Mouse (Mus musculus): ENCODE results near the gene Rpl29.

Rpl29 gene

GRCm38 (mm10) chr9:106473081-106473752, 44.0 kb downstream of the Rpl29 start:
- no peak for DNase-seq (ENCODE audit: low spot score)

- DNase-seq (ENCODE audit: low spot score): no peak
Observed at GRCm38 (mm10) chr9:106473753-106474105, 44.5 kb downstream of the Rpl29 start.

- peak; percentile 90 for DNase-seq (ENCODE audit: low spot score)
Observed at GRCm38 (mm10) chr9:106474456-106474855, 45.2 kb downstream of the Rpl29 start.

GRCm38 (mm10) chr9:106475046-106475445, 45.8 kb downstream of the Rpl29 start:
- DNase-seq (ENCODE audit: low spot score): no peak

GRCm38 (mm10) chr9:106475663-106476001, 46.4 kb downstream of the Rpl29 start, which contains the start of gene Rrp9:
Gene Rrp9 (plus strand): TSS chr9:106475963.
- DNase-seq (ENCODE audit: low spot score): no peak

- DNase-seq (ENCODE audit: low spot score): no peak
Observed at GRCm38 (mm10) chr9:106476002-106476923, 47.0 kb downstream of the Rpl29 start.

GRCm38 (mm10) chr9:106476924-106477484, 47.8 kb downstream of the Rpl29 start, which contains the start of gene Parp3:
Gene Parp3 (minus strand): TSS chr9:106476949.
- DNase-seq (ENCODE audit: low spot score): peak; percentile 100

GRCm38 (mm10) chr9:106477649-106478048, 48.4 kb downstream of the Rpl29 start:
- DNase-seq (ENCODE audit: low spot score): no peak

- no peak for DNase-seq (ENCODE audit: low spot score)
Observed at GRCm38 (mm10) chr9:106478101-106478500, 48.8 kb downstream of the Rpl29 start.

- no peak for DNase-seq (ENCODE audit: low spot score)
Observed at GRCm38 (mm10) chr9:106480541-106480940, 51.3 kb downstream of the Rpl29 start.

- DNase-seq (ENCODE audit: low spot score): no peak
Observed at GRCm38 (mm10) chr9:106481075-106481474, 51.8 kb downstream of the Rpl29 start.
